Mouse (Mus musculus): ENCODE results near the gene Dgcr8. TPM values are rescaled to one million over a fixed set of nuclear protein-coding genes. Genes with fewer than 3 reads are reported as not detected.

Gene Dgcr8
- polyA plus RNA-seq, 1 experiment, result 14.1 TPM

DNA sequence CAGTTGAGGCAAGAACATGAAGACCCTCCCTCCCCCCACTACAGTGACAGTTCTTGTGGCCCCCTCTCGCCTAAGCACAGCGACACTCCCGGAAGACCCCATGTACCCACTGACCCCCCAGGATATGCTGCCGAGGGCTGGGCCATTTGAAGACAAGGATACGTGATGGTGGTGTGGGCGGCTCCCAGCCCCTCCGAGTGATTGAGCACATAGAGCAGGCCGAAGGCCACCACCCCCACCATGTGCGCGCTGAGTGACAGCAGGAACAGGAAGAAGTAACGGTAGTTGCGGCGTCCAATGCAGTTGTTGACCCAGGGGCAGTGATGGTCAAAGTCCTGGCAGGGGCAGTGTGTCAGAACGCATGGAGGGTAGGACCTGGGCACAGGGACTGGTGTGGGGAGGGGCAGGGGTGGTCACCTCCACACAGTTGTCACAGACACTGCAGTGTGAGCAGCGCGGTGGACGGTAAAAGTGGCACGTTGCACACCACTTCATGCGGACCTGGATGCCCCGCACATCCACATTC lies 61.1 kb downstream of the Dgcr8 start:
- WGBS, result 95% methylated on average over 20 of the region's 20 CpGs

GRCm38 (mm10) chr16:18227187-18227586 lies 61.9 kb downstream of the Dgcr8 start:
- WGBS, result 91% methylated on average over 13 of the region's 13 CpGs
- DNase-seq (ENCODE audit: low read depth, low spot score), result no peak

More for the DNA sequence above, 61.1 kb downstream of the Dgcr8 start:
- DNase-seq (ENCODE audit: low read depth, low spot score), result no peak

DNA sequence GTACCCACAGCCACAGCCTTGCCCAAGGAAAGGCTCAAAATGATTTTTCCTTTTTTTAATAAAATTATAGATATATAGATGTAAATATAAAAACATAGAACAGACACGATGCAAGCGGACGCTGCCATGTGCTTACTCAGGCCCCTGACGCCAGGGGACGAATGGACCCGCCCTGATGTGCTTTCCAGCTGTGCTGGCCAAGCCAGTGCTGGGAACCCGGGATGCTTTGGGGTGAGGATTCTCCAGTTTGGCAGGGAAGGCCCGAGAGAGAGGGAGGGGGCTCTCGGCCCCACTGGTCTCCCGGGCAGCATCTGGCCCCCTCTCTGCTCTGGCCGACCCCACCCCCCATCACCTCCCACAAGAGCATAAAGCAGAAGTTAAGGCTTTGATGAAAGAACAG lies 66.9 kb downstream of the Dgcr8 start:
- DNase-seq (ENCODE audit: low read depth, low spot score), result no peak
- 81% methylated on average over 11 of the region's 11 CpGs for WGBS

GRCm38 (mm10) chr16:18221543-18221898 lies 67.5 kb downstream of the Dgcr8 start:
- no peak for DNase-seq (ENCODE audit: low read depth, low spot score)
- WGBS, result 70% methylated on average over 11 of the region's 11 CpGs

GRCm38 (mm10) chr16:18220856-18221542 lies 68.0 kb downstream of the Dgcr8 start:
- WGBS, result 89% methylated on average over 6 of the region's 6 CpGs
- DNase-seq (ENCODE audit: low read depth, low spot score), result no peak

GRCm38 (mm10) chr16:18220001-18220400 lies 69.0 kb downstream of the Dgcr8 start:
- DNase-seq (ENCODE audit: low read depth, low spot score), result no peak
- WGBS, result 33% methylated on average over 8 of the region's 8 CpGs

DNA sequence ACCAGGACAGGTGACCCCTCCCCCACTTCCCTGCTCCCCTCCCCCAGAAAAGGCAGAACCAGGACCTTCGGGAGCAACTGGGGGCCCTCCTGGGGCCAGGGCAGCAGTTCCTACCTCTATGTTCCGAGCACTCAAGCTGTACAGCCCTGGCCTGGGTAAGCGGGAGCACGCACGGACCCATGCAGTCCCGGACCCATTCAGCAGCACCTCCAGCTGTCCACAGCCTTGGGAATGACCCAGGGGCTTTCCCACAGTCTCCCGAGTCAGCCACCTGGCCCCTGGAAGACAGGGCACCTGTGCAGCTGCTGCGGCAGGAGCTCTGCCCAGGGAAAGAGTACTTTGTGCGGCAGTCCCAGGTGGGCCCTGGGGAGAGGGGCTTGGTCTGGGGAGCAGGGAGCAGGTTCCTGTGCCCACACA lies 70.5 kb downstream of the Dgcr8 start:
- DNase-seq (ENCODE audit: low read depth, low spot score), result no peak
- WGBS, result 64% methylated on average over 9 of the region's 9 CpGs

- WGBS, result 94% methylated on average over 4 of the region's 4 CpGs
- DNase-seq (ENCODE audit: low read depth, low spot score), result no peak
These were observed 71.5 kb downstream of the Dgcr8 start, which contains the start of gene Ccdc188 for GRCm38 (mm10) chr16:18217579-18217978. Gene Ccdc188, plus strand, starts transcription at chr16:18217879.

- whole genome bisulfite sequencing, result 72% methylated on average over 7 of the region's 7 CpGs
- no peak for DNase-seq (ENCODE audit: low read depth, low spot score)
These were observed 74.2 kb downstream of the Dgcr8 start for GRCm38 (mm10) chr16:18214858-18215257.

GRCm38 (mm10) chr16:18213689-18214088 lies 75.4 kb downstream of the Dgcr8 start:
- 53% methylated on average over 6 of the region's 6 CpGs for WGBS
- no peak for DNase-seq (ENCODE audit: low read depth, low spot score)

DNA sequence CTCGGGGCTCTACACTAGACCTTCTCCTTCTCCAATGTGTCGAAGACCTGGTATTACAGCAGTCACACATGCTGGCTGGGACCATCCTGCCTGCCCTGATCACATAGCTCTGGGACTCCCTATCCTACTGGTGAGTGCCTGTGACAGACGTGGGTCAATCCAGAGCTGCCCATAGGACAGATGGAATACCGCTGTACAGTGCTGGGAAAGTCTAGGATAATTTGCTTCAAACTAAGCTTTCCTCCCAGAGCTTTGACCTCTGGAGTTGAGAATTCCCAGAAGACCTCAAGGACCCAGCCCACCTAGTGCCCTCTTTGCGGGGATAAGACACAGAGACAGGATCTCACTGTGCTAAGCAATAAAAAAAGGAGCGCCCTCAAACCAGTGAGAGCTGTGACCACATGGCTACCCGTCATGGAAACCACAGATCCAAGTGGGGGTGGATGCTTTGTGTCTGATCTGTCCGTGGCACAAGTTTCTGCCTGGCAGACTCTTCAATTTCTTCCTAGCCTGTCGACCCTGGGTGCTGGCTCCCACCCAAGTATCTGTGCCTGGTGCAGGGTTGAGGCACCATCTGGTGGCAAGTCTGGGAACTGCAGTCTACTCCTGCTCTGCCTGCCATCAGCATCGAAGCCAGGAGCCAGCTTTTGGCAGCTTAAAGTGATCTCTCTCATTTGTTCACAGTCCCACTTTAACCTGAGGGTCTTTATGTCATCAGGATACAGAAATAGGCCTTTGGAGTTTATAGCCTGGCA lies 77.5 kb downstream of the Dgcr8 start:
- 32% methylated on average over 10 of the region's 10 CpGs for WGBS

GRCm38 (mm10) chr16:18210701-18211416 lies 78.2 kb downstream of the Dgcr8 start:
- no peak for DNase-seq (ENCODE audit: low read depth, low spot score)
- 16% methylated on average over 8 of the region's 8 CpGs for WGBS

More for the DNA sequence above, 77.5 kb downstream of the Dgcr8 start:
- DNase-seq (ENCODE audit: low read depth, low spot score), result no peak

Other genes with a start within 250 kb of the Dgcr8 start
- 81.1 and 91.8 TPM in 2 replicates for gene Dgcr6, start 236.4 kb downstream of the Dgcr8 start, polyA plus RNA-seq (2012; rRNA removed)
- gene Prodh, start 199.0 kb downstream of the Dgcr8 start, polyA plus RNA-seq (2012; rRNA removed), result 116 and 128 TPM in 2 replicates
- gene Rtn4r, start 161.6 kb downstream of the Dgcr8 start, polyA plus RNA-seq (2012; rRNA removed), result 7.1 and 8.9 TPM in 2 replicates
- not detected in 2 replicates for gene Ccdc188, start 71.4 kb downstream of the Dgcr8 start, polyA plus RNA-seq (2012; rRNA removed)
- 11.5 and 13.0 TPM in 2 replicates for gene Zdhhc8, start 54.1 kb downstream of the Dgcr8 start, polyA plus RNA-seq (2012; rRNA removed)
- 60.4 and 60.7 TPM in 2 replicates for gene Trmt2a, start 40.6 kb downstream of the Dgcr8 start, polyA plus RNA-seq (2012; rRNA removed)
- gene Ranbp1, start 40.5 kb downstream of the Dgcr8 start, polyA plus RNA-seq (2012; rRNA removed), result 51.4 and 55.8 TPM in 2 replicates
- gene Gm49776, start 30.9 kb downstream of the Dgcr8 start, polyA plus RNA-seq (2012; rRNA removed), result not detected in 2 replicates
- gene Tango2, start 58.9 kb upstream of the Dgcr8 start, polyA plus RNA-seq (2012; rRNA removed), result 75.6 and 80.1 TPM in 2 replicates
- 11.4 and 11.6 TPM in 2 replicates for gene Arvcf, start 58.9 kb upstream of the Dgcr8 start, polyA plus RNA-seq (2012; rRNA removed)
- gene Txnrd2, start 137.1 kb upstream of the Dgcr8 start, polyA plus RNA-seq (2012; rRNA removed), result 18.0 and 19.3 TPM in 2 replicates
- 157 and 222 TPM in 2 replicates for gene Comt, start 137.6 kb upstream of the Dgcr8 start, polyA plus RNA-seq (2012; rRNA removed)
- 9.9 and 13.1 TPM in 2 replicates for gene Gnb1l, start 209.5 kb upstream of the Dgcr8 start, polyA plus RNA-seq (2012; rRNA removed)
- 5.0 and 7.9 TPM in 2 replicates for gene Rtl10, start 209.7 kb upstream of the Dgcr8 start, polyA plus RNA-seq (2012; rRNA removed)

Data from large intestine, adult 2 months (tissue).